10 mouse cellular contexts compared by ENCODE assay signal in genomic region chr1:34858671-34859070, GRCm38 (mm10). TPM values are rescaled to one million over a fixed set of nuclear protein-coding genes. Genes with fewer than 3 reads are reported as not detected.
DNase-seq lines count a peak whose midpoint lies in the region; ATAC-seq lines count a peak whose summit lies in the region.
"Had no signal": no experiment of that assay in that cellular context is flagged by ENCODE, and none has a peak within 500 bp of the region (broad histone marks: within the 10 kb centered on the region; RNA-seq: fewer than 3 reads in every experiment).

No protein-coding gene starts in this region.

- 0 out of 2 replicates have a peak, but pooled peaks have one; percentile 26 for ATAC-seq in cerebellum, adult (ENCODE audit: insufficient number of reproducible peaks, low FRiP score, low TSS enrichment)
- ATAC-seq in megakaryocyte, adult 5-6 weeks (ENCODE audit: poor library complexity, severe bottlenecking): peak; percentile 98

- DNase-seq in cerebellum, adult 11-12 months: no peak
- peak; percentile 23 to 28 for DNase-seq in urinary bladder, postnatal 36 days (ENCODE audit: low spot score in 2 of 2)
- DNase-seq in urinary bladder, postnatal 14 days (ENCODE audit: low spot score): no peak
- DNase-seq in right cerebral cortex, postnatal 10 days (ENCODE audit: low spot score in 2 of 2): no peak
- no peak for DNase-seq in c-Kit-positive CD71-positive TER-119-positive erythroid progenitor cells, embryonic 14.5 days (ENCODE audit: low spot score)
- no peak for DNase-seq in layer of hippocampus, postnatal 10 days (ENCODE audit: low spot score in 2 of 2)
- DNase-seq: adrenal gland, postnatal 36 days; thymus, adult 2 months had no signal

RNA-seq across cellular contexts. Expression of gene Plekhb2, which starts 8.9 kb away (rescaled TPM):
- 48.6 and 58.3 TPM in 2 replicates for total RNA-seq in megakaryocyte, adult 5-6 weeks (2015)
- 28.4 and 29.5 TPM in 2 replicates for total RNA-seq in megakaryocyte, adult 5-6 weeks (2017)
- 100 to 1,000 TPM; 185 to 198 TPM for total RNA-seq in layer of hippocampus, postnatal 10 days (2021)

RNA-seq across cellular contexts. Expression of gene Fam168b, which starts 15.8 kb away (rescaled TPM):
- 30.3 and 42.9 TPM in 2 replicates for total RNA-seq in megakaryocyte, adult 5-6 weeks (2015)
- 62.0 and 62.8 TPM in 2 replicates for total RNA-seq in megakaryocyte, adult 5-6 weeks (2017)
- total RNA-seq in layer of hippocampus, postnatal 10 days (2021): 100 to 1,000 TPM; 203 to 226 TPM

Comparison
In these comparisons a context has a peak if more than half of its experiments do, and no peak if none do; other contexts are left out.
1. DNase-seq: peak in urinary bladder, postnatal 36 days (2 of 2); none in cerebellum, adult 11-12 months (single experiment), urinary bladder, postnatal 14 days (single experiment), right cerebral cortex, postnatal 10 days (0 of 2), c-Kit-positive CD71-positive TER-119-positive erythroid progenitor cells, embryonic 14.5 days (single experiment) and layer of hippocampus, postnatal 10 days (0 of 2).